Mouse (Mus musculus) retina, embryonic 14.5 days (tissue): Measurements from ENCODE around the gene Notum.

Experiments used
- DNase-seq: peaks from one replicate; pipeline ENCODE4 v3.0.0-alpha.2; 2015; ENCODE audit warnings: low spot score

The Notum gene

GRCm38 (mm10) chr11:120617519-120618112, 43.4 kb downstream of the Notum start, which contains the start of gene Pcyt2:
Gene Pcyt2, minus strand, starts transcription at chr11:120617936.
- DNase-seq, result peak; percentile 90

GRCm38 (mm10) chr11:120616617-120617294, 44.2 kb downstream of the Notum start:
- no peak for DNase-seq

- no peak for DNase-seq
Measured at GRCm38 (mm10) chr11:120615606-120616203, 45.3 kb downstream of the Notum start.

GRCm38 (mm10) chr11:120615167-120615566, 45.8 kb downstream of the Notum start:
- DNase-seq, result no peak

GRCm38 (mm10) chr11:120613976-120614375, 47.0 kb downstream of the Notum start:
- no peak for DNase-seq

- no peak for DNase-seq
Measured at GRCm38 (mm10) chr11:120613481-120613972, 47.4 kb downstream of the Notum start.

- peak; percentile 83 for DNase-seq
Measured at GRCm38 (mm10) chr11:120612763-120613162, 48.2 kb downstream of the Notum start.

GRCm38 (mm10) chr11:120610477-120611046, 50.4 kb downstream of the Notum start:
- no peak for DNase-seq

- DNase-seq, result no peak
Measured at GRCm38 (mm10) chr11:120609250-120609649, 51.7 kb downstream of the Notum start.

GRCm38 (mm10) chr11:120608241-120609034, 52.5 kb downstream of the Notum start, which contains the start of gene Npb:
Gene Npb, plus strand, starts transcription at chr11:120608477.
- no peak for DNase-seq

GRCm38 (mm10) chr11:120606764-120607163, 54.2 kb downstream of the Notum start:
- no peak for DNase-seq

GRCm38 (mm10) chr11:120605667-120606066, 55.3 kb downstream of the Notum start:
- no peak for DNase-seq
